Mouse (Mus musculus): ENCODE measurements at regions not wholly inside any gene's neighbourhood (a gene's known extent, or its start where the extent isn't known, plus 50 kb on each side); places are given as distances from the start of the nearest gene placed in this dataset.
A peak's percentile ranks its signal among the peaks of the same experiment; 100 is the strongest.

GRCm38 (mm10) chr15:36945309-36945708, 62.3 kb downstream of the Zfp706 start:
- DNase-seq = no peak

GRCm38 (mm10) chr15:36944556-36945171, 62.9 kb downstream of the Zfp706 start:
- DNase-seq = no peak

GRCm38 (mm10) chr15:36943492-36944112, 64.0 kb downstream of the Zfp706 start:
- no peak for DNase-seq

GRCm38 (mm10) chr15:36942261-36942660, 65.3 kb downstream of the Zfp706 start:
- DNase-seq = no peak

DNA sequence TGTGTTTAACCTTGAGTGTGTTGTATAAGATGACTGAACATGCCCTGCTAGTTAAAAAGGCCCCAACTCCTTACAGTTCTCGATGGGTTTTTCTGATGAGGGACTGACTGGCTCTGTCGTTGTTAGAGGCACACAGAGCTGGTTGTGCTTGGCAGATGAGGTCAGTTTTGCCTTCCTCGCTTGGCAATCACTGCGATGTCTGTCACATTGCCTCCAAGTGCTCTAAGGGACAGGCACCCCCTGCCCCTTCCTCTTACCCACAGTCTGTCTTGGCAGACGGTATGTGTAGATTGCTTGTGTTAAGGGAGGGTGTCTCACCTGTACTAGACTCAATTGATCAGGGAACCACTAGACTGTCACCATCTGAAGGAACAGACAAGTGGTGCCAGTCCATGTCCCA, 65.8 kb downstream of the Zfp706 start:
- DNase-seq = no peak

DNA sequence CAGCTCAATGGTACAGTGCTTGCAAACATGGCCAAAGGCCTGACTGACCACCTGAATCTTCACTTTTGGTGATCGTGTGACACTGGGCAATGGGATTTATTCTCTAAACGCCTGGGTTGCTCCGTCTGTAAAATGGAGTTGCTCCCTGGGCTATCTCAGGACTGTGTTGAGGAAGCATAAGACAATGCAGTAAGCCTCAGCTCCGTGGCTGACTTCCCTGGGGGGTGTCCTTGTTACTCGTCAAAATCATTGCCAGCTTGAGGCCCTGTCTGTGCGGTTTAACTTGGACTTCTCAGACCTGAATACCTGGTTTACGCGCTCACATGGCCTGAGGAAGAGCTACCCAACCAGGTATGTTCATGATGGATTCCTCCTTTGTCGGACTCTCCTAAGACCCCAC, 68.0 kb downstream of the Zfp706 start:
- DNase-seq = no peak

- DNase-seq = no peak
Measured at GRCm38 (mm10) chr15:36939153-36939552, 68.4 kb downstream of the Zfp706 start.

DNA sequence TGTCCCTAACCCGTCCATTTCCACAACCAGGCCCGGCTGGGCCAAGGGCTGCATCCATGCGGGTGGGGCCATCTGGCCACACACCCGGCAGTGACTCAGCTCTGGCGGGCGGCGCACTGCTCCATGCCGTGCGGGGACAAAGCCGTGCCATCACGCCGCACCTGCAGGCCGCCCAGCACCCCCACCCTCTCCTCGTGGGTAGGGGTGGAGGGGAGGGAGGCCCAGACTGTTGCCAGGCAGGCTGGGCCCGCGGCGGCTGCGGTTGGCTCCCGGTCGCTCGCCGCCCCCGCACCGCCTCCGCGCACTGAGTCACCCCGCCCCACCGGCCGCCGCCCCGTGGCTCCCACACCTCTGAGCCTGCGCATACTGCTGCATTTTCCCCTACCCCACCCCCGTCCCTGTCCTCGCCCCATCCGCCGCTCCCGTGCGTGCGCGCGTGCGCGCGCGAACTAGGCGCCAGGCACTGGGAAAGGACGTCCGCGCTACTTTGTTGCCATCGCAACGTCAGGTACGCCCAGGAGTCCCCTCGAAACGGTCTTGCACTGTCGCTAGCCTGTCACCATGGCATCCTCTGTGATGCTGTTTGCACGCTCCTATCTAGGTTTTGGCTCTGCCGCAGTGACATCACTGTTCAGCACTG, 68.9 kb downstream of the Zfp706 start:
- peak; percentile 88 for DNase-seq

DNA sequence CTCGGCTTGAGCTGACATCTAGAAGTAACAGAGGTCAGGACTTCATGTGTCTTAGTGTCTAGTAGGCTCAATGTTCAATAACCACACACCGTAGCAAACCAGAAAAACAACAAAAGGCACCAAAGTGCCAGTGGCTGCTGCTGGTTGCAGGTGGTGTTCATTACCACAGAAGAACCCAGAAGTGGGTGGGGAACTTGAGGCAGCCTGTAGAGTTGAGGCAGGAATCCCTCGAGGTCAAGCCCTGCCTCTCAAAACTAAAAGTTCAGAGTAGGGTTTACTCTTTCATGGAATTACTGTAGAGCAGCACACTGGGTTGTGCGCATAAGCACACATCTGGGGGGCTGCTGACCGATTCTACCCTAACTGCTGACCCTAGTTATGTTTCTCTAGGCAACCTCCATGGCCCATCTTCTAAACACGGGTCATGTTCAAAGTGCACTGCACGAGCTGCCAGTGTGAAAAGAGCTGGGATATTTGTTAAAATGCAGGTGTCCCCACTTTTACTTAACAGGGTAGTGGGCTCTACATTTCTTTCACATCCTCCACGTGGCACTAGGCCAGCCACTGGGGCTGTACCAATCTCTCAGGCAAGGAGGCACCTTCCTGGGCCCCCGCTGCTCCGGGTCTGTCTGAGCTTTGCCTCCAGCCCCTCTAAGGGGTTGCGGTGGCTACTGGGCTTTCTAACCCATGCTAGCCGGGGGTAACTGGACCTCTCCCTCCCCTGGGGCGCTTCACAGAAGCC, 69.6 kb downstream of the Zfp706 start:
- no peak for DNase-seq

DNA sequence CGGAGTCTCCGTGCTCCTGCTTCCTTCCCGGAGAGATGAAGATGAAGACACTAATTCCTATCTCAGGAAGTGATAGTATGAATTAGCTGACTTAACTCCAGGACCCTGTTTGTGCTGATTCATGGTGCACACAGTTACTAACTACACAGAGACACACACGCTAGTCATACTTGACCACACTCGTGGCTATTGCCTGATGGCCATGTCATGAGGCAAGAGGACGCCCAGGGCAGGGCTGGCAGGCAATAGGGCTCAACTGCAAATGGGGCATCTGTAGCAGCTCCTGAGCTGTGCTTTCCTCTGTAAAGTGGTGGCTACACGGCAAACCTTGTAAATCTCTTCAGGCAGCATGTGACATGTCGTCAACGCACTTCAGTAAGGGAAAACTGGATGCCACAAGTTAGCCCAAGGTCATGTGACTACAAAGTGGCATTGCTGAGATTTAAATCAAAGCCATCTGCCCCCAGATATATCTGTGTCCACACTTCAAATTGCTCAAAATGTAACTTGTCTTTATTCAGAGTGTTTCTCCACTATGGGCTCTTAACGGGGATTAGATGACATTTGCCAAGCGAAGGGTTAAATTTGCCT, 70.4 kb downstream of the Zfp706 start:
- no peak for DNase-seq

DNA sequence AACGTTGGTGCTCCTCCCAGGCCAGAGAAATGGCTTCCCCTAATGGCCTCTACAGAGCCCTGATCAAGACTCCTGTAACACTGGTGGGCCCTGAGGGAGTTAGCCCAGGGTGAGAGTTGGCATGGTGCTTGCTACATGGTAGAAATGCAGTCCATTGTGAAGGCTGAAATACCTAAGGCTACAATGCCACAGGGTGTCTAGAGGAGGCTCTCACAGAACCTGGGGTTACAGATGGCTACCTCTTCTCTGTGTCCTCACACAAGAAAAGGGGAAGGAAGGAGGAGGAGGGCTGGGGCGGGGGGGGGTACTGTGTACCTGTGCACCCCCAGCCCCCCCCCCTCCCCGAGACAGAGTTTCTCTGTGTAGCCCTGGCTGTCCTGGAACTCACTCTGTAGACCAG, 72.8 kb downstream of the Zfp706 start:
- no peak for DNase-seq

GRCm38 (mm10) chr15:36933581-36933991, 74.0 kb downstream of the Zfp706 start:
- peak; percentile 53 for DNase-seq

- no peak for DNase-seq
Measured at GRCm38 (mm10) chr15:36931460-36931859, 76.1 kb downstream of the Zfp706 start.

GRCm38 (mm10) chr15:36930433-36930832, 77.1 kb downstream of the Zfp706 start:
- DNase-seq = no peak

DNA sequence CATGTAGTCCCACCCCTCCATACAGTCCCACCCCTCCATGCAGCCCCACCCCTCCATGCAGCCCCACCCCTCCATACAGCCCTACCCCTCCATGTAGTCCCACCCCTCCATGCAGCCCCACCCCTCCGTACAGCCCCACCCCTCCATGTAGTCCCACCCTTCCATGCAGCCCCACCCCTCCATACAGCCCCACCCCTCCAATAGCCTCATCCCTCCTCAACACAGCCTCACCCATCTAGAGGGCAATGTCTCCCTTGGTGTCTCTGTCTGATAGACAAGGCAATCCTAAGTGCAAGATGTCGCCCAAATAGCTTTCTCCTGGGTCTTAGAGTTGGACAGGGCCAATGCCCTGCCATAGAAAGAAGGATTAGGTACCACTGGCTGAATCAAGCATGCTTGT, 77.8 kb downstream of the Zfp706 start:
- no peak for DNase-seq

- DNase-seq = no peak
Measured at GRCm38 (mm10) chr15:36929088-36929487, 78.5 kb downstream of the Zfp706 start.

GRCm38 (mm10) chr15:36928678-36929077, 78.9 kb downstream of the Zfp706 start:
- no peak for DNase-seq

GRCm38 (mm10) chr15:36927436-36927835, 80.1 kb downstream of the Zfp706 start:
- no peak for DNase-seq

DNA sequence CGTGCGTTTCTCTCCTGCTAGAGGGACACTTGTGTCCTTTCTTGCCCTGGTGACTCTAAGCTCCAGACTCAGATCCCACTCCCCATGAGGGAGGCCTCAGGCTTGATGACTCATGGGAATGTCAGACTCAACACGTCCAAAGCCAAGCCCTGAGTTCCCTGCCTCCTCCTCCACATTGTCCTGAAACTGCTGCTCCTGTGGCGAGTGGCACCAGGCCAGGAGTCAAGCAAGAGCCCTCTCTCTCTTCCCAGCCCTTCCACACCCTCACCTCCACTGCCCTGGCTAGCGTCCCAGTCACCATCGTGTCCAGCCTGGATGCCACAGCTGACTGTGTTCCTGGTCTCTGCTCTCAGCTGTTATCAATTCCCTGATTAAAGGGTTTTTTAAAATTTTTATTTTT, 83.4 kb downstream of the Zfp706 start:
- DNase-seq = peak; percentile 24

DNA sequence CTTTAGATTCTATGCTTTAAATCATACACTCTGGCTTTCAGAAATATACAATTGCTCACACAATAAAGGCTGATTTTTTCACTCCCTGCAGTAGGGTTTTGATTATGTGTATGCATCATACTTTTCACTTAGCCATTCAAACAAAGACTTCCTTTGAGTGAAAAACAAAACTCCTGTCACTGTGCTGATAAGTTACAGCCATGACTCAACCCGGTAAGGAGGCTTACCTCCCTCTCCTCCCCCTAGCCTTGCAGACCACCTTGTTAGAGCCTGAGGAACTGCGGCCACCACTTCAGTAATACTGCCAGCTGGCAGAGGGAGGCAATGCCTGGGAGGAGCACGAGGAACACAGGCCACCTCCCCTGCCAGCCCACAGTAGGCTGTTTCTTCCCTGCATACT, 86.2 kb downstream of the Zfp706 start:
- DNase-seq = no peak

DNA sequence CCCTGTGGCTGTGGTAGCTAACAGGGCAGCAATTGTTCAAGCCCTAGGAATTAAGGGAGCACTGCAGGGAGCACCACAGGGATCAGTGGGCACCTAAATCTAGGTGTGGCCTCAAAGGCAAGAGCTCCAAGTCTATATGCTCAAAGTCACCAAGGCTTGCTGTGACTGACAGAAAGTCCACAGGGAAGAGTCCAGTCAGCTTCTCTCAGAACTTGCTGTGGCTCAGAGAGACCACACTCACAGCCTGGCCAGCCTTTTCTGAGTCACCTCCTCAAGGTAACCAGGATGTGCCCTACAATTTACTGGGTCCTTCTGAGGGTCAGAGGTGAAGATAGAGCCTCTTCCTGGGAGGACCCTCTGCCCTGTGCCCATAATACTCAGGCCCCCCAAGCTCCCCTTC, 86.7 kb downstream of the Zfp706 start:
- no peak for DNase-seq

- DNase-seq = no peak
Measured at GRCm38 (mm10) chr15:36919704-36920103, 87.9 kb downstream of the Zfp706 start.

DNA sequence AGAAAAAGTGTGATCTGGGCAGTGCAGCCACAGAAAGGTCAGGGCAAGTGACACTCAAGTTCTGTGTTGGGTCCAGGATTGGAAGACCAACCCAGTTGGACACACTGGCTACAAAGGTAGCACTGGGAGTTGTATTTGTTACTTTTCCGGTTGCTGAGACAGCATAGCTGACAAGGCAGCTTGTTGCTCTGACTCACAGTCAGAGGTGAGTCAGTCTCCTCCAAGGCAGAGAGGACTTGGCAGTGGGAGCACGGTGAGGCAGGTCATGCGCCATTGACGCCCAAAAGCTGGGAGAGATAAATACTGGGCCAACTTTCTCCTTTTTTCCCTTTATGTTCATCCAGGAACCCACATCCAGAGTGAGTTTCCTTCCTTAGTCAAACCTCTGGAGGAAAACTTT, 88.4 kb downstream of the Zfp706 start:
- no peak for DNase-seq

Measured in kidney, adult 11 months (tissue).